Mouse (Mus musculus): Measurements from ENCODE around the gene Gsg1l. TPM values are rescaled to one million over a fixed set of nuclear protein-coding genes. Genes with fewer than 3 reads are reported as not detected.

Gene Gsg1l
- polyA plus RNA-seq, 1 experiment: not detected

- no peaks in the 10 kb centered on the region for H3K36me3 ChIP-seq (ENCODE audit: control insufficient read depth)
- no peaks in the 10 kb centered on the region for H3K27me3 ChIP-seq (ENCODE audit: control insufficient read depth)
- H3K4me3 ChIP-seq (replicated peaks): no peak overlapping the region
- TF ChIP-seq TAL1 (IDR thresholded peaks at IDR 0.05; ENCODE audit: low read length): no peak
- TF ChIP-seq GATA1 (IDR thresholded peaks at IDR 0.05; ENCODE audit: low read length): no peak
- no peaks in the 10 kb centered on the region for H3K9me3 ChIP-seq (ENCODE audit: control insufficient read depth, low read length)
- H3K4me1 ChIP-seq (ENCODE audit: control insufficient read depth): no peaks in the 10 kb centered on the region
These were observed 199.0 kb downstream of the Gsg1l start for GRCm38 (mm10) chr7:125883232-125883631.

DNA sequence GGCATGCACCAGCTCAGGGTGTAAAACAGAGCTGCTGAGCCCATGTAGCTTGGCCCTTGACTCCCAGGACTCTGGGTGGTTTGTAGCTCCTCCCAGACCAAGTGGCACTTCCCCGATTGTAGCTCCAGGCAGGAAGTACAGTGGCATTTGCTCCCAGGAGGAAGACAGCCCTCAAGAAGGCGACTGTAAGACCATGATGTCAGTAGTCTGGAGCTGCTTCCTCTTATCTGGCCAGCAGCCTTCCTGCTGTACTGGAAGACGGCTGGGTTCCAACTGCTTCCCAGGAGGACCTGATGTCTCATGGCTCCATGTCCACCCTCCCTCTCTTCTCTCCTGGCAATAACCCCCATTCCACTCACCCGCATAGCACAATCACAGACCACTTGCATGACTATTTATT is 204.2 kb downstream of the Gsg1l start:
- H3K4me3 ChIP-seq (replicated peaks): no peak overlapping the region
- no peaks in the 10 kb centered on the region for H3K27me3 ChIP-seq (ENCODE audit: control insufficient read depth)

DNA sequence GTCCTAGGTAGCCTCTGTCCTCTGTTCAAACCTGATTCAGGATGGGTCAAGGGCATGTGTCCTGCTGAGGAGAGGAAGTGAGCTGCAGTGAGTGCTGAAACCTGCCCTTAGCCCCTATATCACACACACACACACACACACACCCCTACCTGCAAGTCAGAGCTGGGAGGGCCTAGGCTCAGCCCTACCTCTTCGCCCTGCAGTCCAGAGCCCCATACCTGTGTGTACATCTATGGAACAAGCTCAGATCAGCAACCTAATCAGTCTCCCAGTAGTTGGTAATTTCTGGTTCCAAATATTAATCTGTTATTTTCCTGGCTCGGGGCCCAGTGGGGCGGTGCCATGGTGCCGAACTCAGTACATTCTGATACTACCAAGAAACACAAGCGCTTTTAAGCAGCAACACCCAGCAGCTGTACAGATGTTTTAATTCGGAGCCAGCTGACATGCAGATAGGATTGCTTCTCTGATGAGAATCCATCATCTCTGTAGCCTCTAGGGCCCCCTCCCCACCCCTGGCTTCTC is 208.2 kb downstream of the Gsg1l start:
- no peaks in the 10 kb centered on the region for H3K27me3 ChIP-seq (ENCODE audit: control insufficient read depth)
- H3K9me3 ChIP-seq (ENCODE audit: control insufficient read depth, low read length): no peaks in the 10 kb centered on the region
- H3K36me3 ChIP-seq (ENCODE audit: control insufficient read depth): no peaks in the 10 kb centered on the region
- no peak overlapping the region for H3K4me3 ChIP-seq (replicated peaks)
- TF ChIP-seq GATA1 (IDR thresholded peaks at IDR 0.05; ENCODE audit: low read length): no peak
- TF ChIP-seq TAL1 (IDR thresholded peaks at IDR 0.05; ENCODE audit: low read length): no peak
- H3K4me1 ChIP-seq (ENCODE audit: control insufficient read depth): no peaks in the 10 kb centered on the region

More for the DNA sequence above, 204.2 kb downstream of the Gsg1l start:
- no peaks in the 10 kb centered on the region for H3K36me3 ChIP-seq (ENCODE audit: control insufficient read depth)
- H3K9me3 ChIP-seq (ENCODE audit: control insufficient read depth, low read length): no peaks in the 10 kb centered on the region
- H3K4me1 ChIP-seq (ENCODE audit: control insufficient read depth): no peaks in the 10 kb centered on the region
- TF ChIP-seq TAL1 (IDR thresholded peaks at IDR 0.05; ENCODE audit: low read length): no peak

- TF ChIP-seq TAL1 (IDR thresholded peaks at IDR 0.05; ENCODE audit: low read length): no peak
- TF ChIP-seq GATA1 (IDR thresholded peaks at IDR 0.05; ENCODE audit: low read length): no peak
- Histone ChIP-seq H3K27me3 (ENCODE audit: control insufficient read depth) (no peaks in the 10 kb centered on the region), H3K4me1 (ENCODE audit: control insufficient read depth) (no peaks in the 10 kb centered on the region), H3K36me3 (ENCODE audit: control insufficient read depth) (no peaks in the 10 kb centered on the region), H3K9me3 (ENCODE audit: control insufficient read depth, low read length) (no peaks in the 10 kb centered on the region), H3K4me3 (replicated peaks) (no peak overlapping the region)
These were observed 209.3 kb downstream of the Gsg1l start for GRCm38 (mm10) chr7:125872874-125873273.

DNA sequence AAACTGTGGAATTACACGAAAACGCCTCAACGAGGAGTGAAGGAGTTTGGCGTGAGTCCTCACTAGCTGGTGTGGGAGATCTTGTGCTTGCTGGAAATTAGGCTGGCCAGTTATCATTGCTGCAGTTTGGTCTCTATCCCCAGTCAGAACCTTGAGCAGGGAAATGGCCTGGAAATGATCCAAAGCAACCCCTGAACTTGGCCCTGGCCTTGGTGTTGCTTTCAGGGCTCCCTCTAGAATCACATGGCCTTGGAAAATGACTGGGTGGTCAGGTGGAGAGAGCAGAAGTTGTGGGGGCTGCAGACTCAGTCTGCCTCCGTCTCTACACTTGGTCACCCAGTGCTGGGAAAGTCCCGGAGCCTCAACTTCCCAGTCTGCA is 210.0 kb downstream of the Gsg1l start:
- Histone ChIP-seq H3K4me3 (replicated peaks) (no peak overlapping the region), H3K36me3 (ENCODE audit: control insufficient read depth) (no peaks in the 10 kb centered on the region), H3K4me1 (ENCODE audit: control insufficient read depth) (no peaks in the 10 kb centered on the region), H3K27me3 (ENCODE audit: control insufficient read depth) (no peaks in the 10 kb centered on the region), H3K9me3 (ENCODE audit: control insufficient read depth, low read length) (no peaks in the 10 kb centered on the region)
- TF ChIP-seq GATA1 (IDR thresholded peaks at IDR 0.05; ENCODE audit: low read length): no peak
- TF ChIP-seq TAL1 (IDR thresholded peaks at IDR 0.05; ENCODE audit: low read length): no peak

- Histone ChIP-seq H3K4me1 (ENCODE audit: control insufficient read depth) (no peaks in the 10 kb centered on the region), H3K9me3 (ENCODE audit: control insufficient read depth, low read length) (no peaks in the 10 kb centered on the region), H3K4me3 (replicated peaks) (no peak overlapping the region), H3K27me3 (ENCODE audit: control insufficient read depth) (no peaks in the 10 kb centered on the region), H3K36me3 (ENCODE audit: control insufficient read depth) (no peaks in the 10 kb centered on the region)
- TF ChIP-seq GATA1 (IDR thresholded peaks at IDR 0.05; ENCODE audit: low read length): no peak
These were observed 210.6 kb downstream of the Gsg1l start for GRCm38 (mm10) chr7:125871404-125872201.

- no peak for TF ChIP-seq TAL1 (IDR thresholded peaks at IDR 0.05; ENCODE audit: low read length)
- no peak for TF ChIP-seq GATA1 (IDR thresholded peaks at IDR 0.05; ENCODE audit: low read length)
- no peaks in the 10 kb centered on the region for H3K9me3 ChIP-seq (ENCODE audit: control insufficient read depth, low read length)
- no peaks in the 10 kb centered on the region for H3K36me3 ChIP-seq (ENCODE audit: control insufficient read depth)
- no peaks in the 10 kb centered on the region for H3K4me1 ChIP-seq (ENCODE audit: control insufficient read depth)
- no peak overlapping the region for H3K4me3 ChIP-seq (replicated peaks)
- H3K27me3 ChIP-seq (ENCODE audit: control insufficient read depth): no peaks in the 10 kb centered on the region
These were observed 213.6 kb downstream of the Gsg1l start for GRCm38 (mm10) chr7:125868570-125868969.

DNA sequence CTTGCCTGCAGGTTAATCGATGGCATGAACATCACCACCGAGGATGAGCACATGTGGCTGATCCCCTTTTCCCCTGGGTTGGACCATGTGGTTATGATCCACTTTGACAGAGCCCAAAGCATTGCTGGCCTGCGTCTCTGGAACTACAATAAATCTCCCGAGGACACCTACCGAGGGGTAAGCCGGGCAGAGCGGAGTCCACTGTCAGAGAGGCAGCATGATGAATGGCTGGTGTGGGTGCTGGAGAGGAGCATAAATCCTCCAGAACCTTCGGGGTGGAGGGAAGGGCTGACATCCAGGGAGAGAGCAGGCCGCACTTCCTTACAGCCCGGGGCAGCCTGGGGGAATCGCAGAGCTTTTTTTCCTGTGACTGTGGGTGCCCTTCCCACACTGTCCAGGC is 217.0 kb downstream of the Gsg1l start:
- Histone ChIP-seq H3K9me3 (ENCODE audit: control insufficient read depth, low read length) (no peaks in the 10 kb centered on the region), H3K27me3 (ENCODE audit: control insufficient read depth) (no peaks in the 10 kb centered on the region), H3K36me3 (ENCODE audit: control insufficient read depth) (no peaks in the 10 kb centered on the region), H3K4me1 (ENCODE audit: control insufficient read depth) (no peaks in the 10 kb centered on the region), H3K4me3 (replicated peaks) (no peak overlapping the region)
- TF ChIP-seq TAL1 (IDR thresholded peaks at IDR 0.05; ENCODE audit: low read length): no peak
- TF ChIP-seq GATA1 (IDR thresholded peaks at IDR 0.05; ENCODE audit: low read length): no peak

- no peak overlapping the region for H3K4me3 ChIP-seq (replicated peaks)
- H3K36me3 ChIP-seq (ENCODE audit: control insufficient read depth): no peaks in the 10 kb centered on the region
- H3K9me3 ChIP-seq (ENCODE audit: control insufficient read depth, low read length): no peaks in the 10 kb centered on the region
- no peaks in the 10 kb centered on the region for H3K27me3 ChIP-seq (ENCODE audit: control insufficient read depth)
- TF ChIP-seq GATA1 (IDR thresholded peaks at IDR 0.05; ENCODE audit: low read length) (no peak), TAL1 (IDR thresholded peaks at IDR 0.05; ENCODE audit: low read length) (no peak)
- no peaks in the 10 kb centered on the region for H3K4me1 ChIP-seq (ENCODE audit: control insufficient read depth)
These were observed 218.2 kb downstream of the Gsg1l start for GRCm38 (mm10) chr7:125864026-125864425.

All from erythroblast, embryonic 14.5 days (primary cell).